Mouse (Mus musculus): Measurements from ENCODE around the gene Ptp4a2.

GRCm38 (mm10) chr4:129835296-129835695 lies 24.3 kb downstream of the Ptp4a2 start:
- TF ChIP-seq CTCF (IDR thresholded peaks at IDR 0.05; ENCODE audit: low read depth, low read length), result no peak
- peak; percentile 66; the same call in 1 of the 2 replicates for TF ChIP-seq EP300 (IDR thresholded peaks at IDR 0.05; ENCODE audit: insufficient read depth, low read depth, low read length)

All from ES-Bruce4 (cell line).